Mouse (Mus musculus) cortical plate, adult 2 months (tissue): Measurements from ENCODE around the gene Naip5.

ENCODE experiments used
- CTCF ChIP-seq: fragments of 200-500 bp; IDR thresholded peaks from 2 replicates; pipeline ENCODE4 v1.5.1; 2011; ENCODE audit warnings: mild to moderate bottlenecking, control low read depth, low read length; ENCODE audit not compliant: insufficient read depth; ENCODE audit errors: extremely low read depth
- POLR2A ChIP-seq: fragments of 200-500 bp; IDR thresholded peaks from 2 replicates; pipeline ENCODE4 v1.6.1; 2011; ENCODE audit warnings: mild to moderate bottlenecking, low read length, control low read depth; ENCODE audit not compliant: insufficient read depth; ENCODE audit errors: extremely low read depth

- TF ChIP-seq POLR2A (no peak), CTCF (no peak)
These were observed 45.3 kb downstream of the Naip5 start for GRCm38 (mm10) chr13:100200778-100201177.
